Mouse (Mus musculus): ENCODE measurements around the gene Ripor2. TPM values are rescaled to one million over a fixed set of nuclear protein-coding genes. Genes with fewer than 3 reads are reported as not detected.

Ripor2 gene
- total RNA-seq (2021) (1 to 10 TPM; 7.4 to 8.2 TPM), polyA plus RNA-seq (2012; rRNA removed) (4.7 and 5.5 TPM in 2 replicates)
- long read RNA-seq, partial matches to known transcripts = 0 of 7 reads
- long read RNA-seq, other reads (novel, unspliced or antisense) = 6 of 7 reads

DNA sequence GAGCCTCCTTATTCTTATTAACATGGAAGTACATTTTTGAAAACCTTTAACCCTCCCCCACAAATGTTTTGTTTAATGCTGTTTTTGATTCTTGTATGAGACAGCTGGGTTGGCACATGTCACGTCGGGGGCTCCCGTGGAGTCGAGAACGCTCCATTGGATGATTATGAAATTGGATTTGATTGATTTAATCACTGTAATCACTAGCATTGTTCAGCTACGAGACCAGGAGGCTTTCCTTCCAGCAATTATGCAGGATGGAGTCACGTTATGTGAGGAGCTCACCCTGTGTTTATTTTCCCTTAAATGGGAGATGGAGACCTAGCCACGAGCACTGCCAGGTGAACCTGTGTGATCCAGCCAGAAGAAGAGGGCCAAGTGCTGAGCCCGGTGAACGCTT, at the start of gene Ripor2:
Ripor2 (plus strand) TSS at position 357 of the 400 bp plus-strand sequence.
- no peak within 1 kb of the TSS for H3K4me3 ChIP-seq
- no peaks in the 10 kb centered on the region for H3K27me3 ChIP-seq (ENCODE audit: control insufficient read depth, insufficient read depth, low read length)
- intact Hi-C loops (cut with DNase I) = no loop called here
- H3K9ac ChIP-seq (ENCODE audit: low read depth, low read length) = no peak within 1 kb of the TSS
- no peak for DNase-seq
- 87% methylated on average over 10 of the region's 10 CpGs for WGBS
- H3K27ac ChIP-seq = no peak within 1 kb of the TSS
- H3K4me1 ChIP-seq (ENCODE audit: control insufficient read depth, insufficient read depth, low read length) = no peaks in the 10 kb centered on the region; the same call in 1 of the 2 replicates
- TF ChIP-seq EP300 (IDR thresholded peaks at IDR 0.05; ENCODE audit: insufficient read depth, low read depth, low read length) (no peak), POLR2A (IDR thresholded peaks at IDR 0.05; ENCODE audit: insufficient read depth, low read depth, low read length) (no peak)
- H3K36me3 ChIP-seq (ENCODE audit: control insufficient read depth, insufficient read depth, low read length) = no peaks in the 10 kb centered on the region
- H3K79me2 ChIP-seq (replicated peaks; ENCODE audit: control insufficient read depth, insufficient read depth, low read length) = no peaks in the 10 kb centered on the region

DNA sequence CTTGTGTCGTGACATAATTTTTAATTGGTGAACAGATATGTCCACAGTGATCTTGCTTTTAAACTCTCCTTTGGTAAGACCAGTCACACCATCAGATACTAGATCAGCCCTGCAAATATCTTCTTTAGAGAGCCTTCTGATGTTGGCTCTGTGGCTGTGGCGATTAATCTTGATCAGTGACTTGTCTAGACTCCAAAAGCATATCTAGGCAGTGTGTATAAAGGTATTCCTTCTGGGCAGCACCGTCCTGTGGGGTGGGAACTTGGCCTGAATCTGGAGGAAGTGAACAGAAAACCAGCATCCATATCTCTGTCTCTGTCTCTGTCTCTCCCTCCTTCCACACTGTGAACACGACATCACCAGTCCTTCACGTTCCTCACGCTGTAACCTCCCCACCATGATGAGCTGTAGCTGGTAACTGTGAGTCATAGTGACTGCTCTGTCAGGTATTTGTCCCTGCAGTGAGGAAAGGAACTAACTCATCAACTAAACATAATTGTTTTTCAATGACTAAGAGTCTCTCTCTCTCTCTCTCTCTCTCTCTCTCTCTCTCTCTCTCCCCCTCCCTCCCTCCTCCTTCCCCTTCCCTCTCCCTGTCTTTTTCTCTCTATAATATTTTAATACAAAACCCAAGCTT, 45.3 kb upstream of the Ripor2 start:
- Histone ChIP-seq H3K36me3 (ENCODE audit: control insufficient read depth, insufficient read depth, low read length) (no peaks in the 10 kb centered on the region), H3K79me2 (replicated peaks; ENCODE audit: control insufficient read depth, insufficient read depth, low read length) (no peaks in the 10 kb centered on the region), H3K27ac (no peak overlapping the region), H3K4me1 (ENCODE audit: control insufficient read depth, insufficient read depth, low read length) (peaks cover 2% of the 10 kb centered on the region; the same call in 1 of the 2 replicates), H3K27me3 (ENCODE audit: control insufficient read depth, insufficient read depth, low read length) (no peaks in the 10 kb centered on the region), H3K9ac (ENCODE audit: low read depth, low read length) (no peak overlapping the region), H3K4me3 (no peak overlapping the region)
- intact Hi-C loops (cut with DNase I) = no loop called here
- 65% methylated on average over 6 of the region's 6 CpGs for WGBS
- no peak for DNase-seq
- TF ChIP-seq CTCF (IDR thresholded peaks at IDR 0.05) (no peak), POLR2A (IDR thresholded peaks at IDR 0.05; ENCODE audit: insufficient read depth, low read depth, low read length) (no peak), EP300 (IDR thresholded peaks at IDR 0.05; ENCODE audit: insufficient read depth, low read depth, low read length) (no peak)

DNA sequence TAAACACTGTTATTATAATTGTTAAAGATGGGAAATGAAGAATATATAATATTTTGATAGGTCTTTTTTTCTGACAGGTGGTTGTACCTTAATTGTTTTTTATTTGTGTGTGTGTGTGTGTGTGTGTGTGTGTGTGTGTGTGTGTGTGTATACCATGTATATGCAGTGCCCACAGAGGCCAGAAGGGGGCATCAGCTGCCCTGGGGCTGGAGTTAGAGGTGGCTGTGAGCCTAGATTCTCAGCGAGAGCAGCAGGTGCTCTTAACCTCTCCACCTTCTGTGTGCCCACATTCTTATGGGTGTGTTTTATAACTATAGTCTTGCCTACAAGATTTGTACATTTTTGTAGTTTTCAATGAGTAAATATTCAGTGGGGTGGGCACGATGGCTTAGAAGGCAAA, 44.0 kb upstream of the Ripor2 start:
- Histone ChIP-seq H3K27ac (no peak overlapping the region), H3K79me2 (replicated peaks; ENCODE audit: control insufficient read depth, insufficient read depth, low read length) (no peaks in the 10 kb centered on the region), H3K36me3 (ENCODE audit: control insufficient read depth, insufficient read depth, low read length) (no peaks in the 10 kb centered on the region), H3K4me3 (no peak overlapping the region), H3K27me3 (ENCODE audit: control insufficient read depth, insufficient read depth, low read length) (no peaks in the 10 kb centered on the region), H3K4me1 (ENCODE audit: control insufficient read depth, insufficient read depth, low read length) (peaks cover 2% of the 10 kb centered on the region; the same call in 1 of the 2 replicates), H3K9ac (ENCODE audit: low read depth, low read length) (no peak overlapping the region)
- 98% methylated on average over 2 of the region's 2 CpGs for WGBS
- no peak for DNase-seq
- intact Hi-C loops (cut with DNase I) = no loop called here
- TF ChIP-seq POLR2A (IDR thresholded peaks at IDR 0.05; ENCODE audit: insufficient read depth, low read depth, low read length) = no peak
- TF ChIP-seq EP300 (IDR thresholded peaks at IDR 0.05; ENCODE audit: insufficient read depth, low read depth, low read length) = no peak
- no peak for TF ChIP-seq CTCF (IDR thresholded peaks at IDR 0.05)

DNA sequence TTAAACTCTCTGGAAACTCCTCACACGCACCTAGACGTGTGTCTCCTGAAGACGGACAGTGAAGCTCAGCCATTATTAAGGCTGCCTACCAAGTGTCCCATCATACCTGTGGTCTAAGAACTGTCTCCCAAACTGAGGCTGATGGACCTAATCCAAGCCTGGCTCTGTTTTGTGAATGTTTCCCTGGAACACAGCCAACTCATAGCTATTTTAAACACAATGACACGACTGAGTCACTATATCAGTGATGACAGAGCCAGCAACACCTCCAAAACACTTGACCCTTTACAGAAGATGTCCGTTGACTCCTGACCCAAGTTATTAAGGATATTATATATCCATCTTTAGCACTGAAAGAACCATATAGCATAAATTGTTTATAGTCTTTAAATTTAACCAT, 43.0 kb upstream of the Ripor2 start:
- Histone ChIP-seq H3K36me3 (ENCODE audit: control insufficient read depth, insufficient read depth, low read length) (no peaks in the 10 kb centered on the region), H3K9ac (ENCODE audit: low read depth, low read length) (no peak overlapping the region), H3K4me1 (ENCODE audit: control insufficient read depth, insufficient read depth, low read length) (peaks cover 2% of the 10 kb centered on the region; the same call in 1 of the 2 replicates), H3K4me3 (no peak overlapping the region), H3K27me3 (ENCODE audit: control insufficient read depth, insufficient read depth, low read length) (no peaks in the 10 kb centered on the region), H3K27ac (no peak overlapping the region), H3K79me2 (replicated peaks; ENCODE audit: control insufficient read depth, insufficient read depth, low read length) (no peaks in the 10 kb centered on the region)
- DNase-seq = peak in 1 of 2 experiments; percentile 28
- WGBS = 36% methylated on average over 5 of the region's 5 CpGs
- intact Hi-C loops (cut with DNase I) = no loop called here
- TF ChIP-seq POLR2A (IDR thresholded peaks at IDR 0.05; ENCODE audit: insufficient read depth, low read depth, low read length) (no peak), EP300 (IDR thresholded peaks at IDR 0.05; ENCODE audit: insufficient read depth, low read depth, low read length) (no peak), CTCF (IDR thresholded peaks at IDR 0.05) (no peak)

- intact Hi-C loops (cut with DNase I) = no loop called here
- TF ChIP-seq POLR2A (IDR thresholded peaks at IDR 0.05; ENCODE audit: insufficient read depth, low read depth, low read length) = no peak
- TF ChIP-seq CTCF (IDR thresholded peaks at IDR 0.05) = no peak
- no peak for TF ChIP-seq EP300 (IDR thresholded peaks at IDR 0.05; ENCODE audit: insufficient read depth, low read depth, low read length)
- no peaks in the 10 kb centered on the region for H3K27me3 ChIP-seq (ENCODE audit: control insufficient read depth, insufficient read depth, low read length)
- no peak overlapping the region for H3K9ac ChIP-seq (ENCODE audit: low read depth, low read length)
- H3K4me1 ChIP-seq (ENCODE audit: control insufficient read depth, insufficient read depth, low read length) = no peaks in the 10 kb centered on the region
- H3K27ac ChIP-seq = no peak overlapping the region
- 60% methylated on average over 1 of the region's 1 CpGs for WGBS
- no peak overlapping the region for H3K4me3 ChIP-seq
- H3K79me2 ChIP-seq (replicated peaks; ENCODE audit: control insufficient read depth, insufficient read depth, low read length) = no peaks in the 10 kb centered on the region
- DNase-seq = no peak
- no peaks in the 10 kb centered on the region for H3K36me3 ChIP-seq (ENCODE audit: control insufficient read depth, insufficient read depth, low read length)
Measured at GRCm38 (mm10) chr13:24545677-24546076, 36.3 kb upstream of the Ripor2 start.

- 80% methylated on average over 12 of the region's 12 CpGs for WGBS
- Histone ChIP-seq H3K27ac (no peak overlapping the region), H3K4me3 (no peak overlapping the region), H3K36me3 (ENCODE audit: control insufficient read depth, insufficient read depth, low read length) (no peaks in the 10 kb centered on the region), H3K27me3 (ENCODE audit: control insufficient read depth, insufficient read depth, low read length) (no peaks in the 10 kb centered on the region), H3K4me1 (ENCODE audit: control insufficient read depth, insufficient read depth, low read length) (no peaks in the 10 kb centered on the region), H3K79me2 (replicated peaks; ENCODE audit: control insufficient read depth, insufficient read depth, low read length) (no peaks in the 10 kb centered on the region), H3K9ac (ENCODE audit: low read depth, low read length) (no peak overlapping the region)
- no peak for DNase-seq
- intact Hi-C loops (cut with DNase I) = no loop called here
- TF ChIP-seq POLR2A (IDR thresholded peaks at IDR 0.05; ENCODE audit: insufficient read depth, low read depth, low read length) = no peak
- TF ChIP-seq CTCF (IDR thresholded peaks at IDR 0.05) = no peak
- no peak for TF ChIP-seq EP300 (IDR thresholded peaks at IDR 0.05; ENCODE audit: insufficient read depth, low read depth, low read length)
Measured at GRCm38 (mm10) chr13:24546801-24547459, 35.1 kb upstream of the Ripor2 start.

Measured in heart, adult 2 months (tissue).